Mouse (Mus musculus): ENCODE data around the gene Fgf4.

GRCm38 (mm10) chr7:144867602-144868001, 20.4 kb downstream of the Fgf4 start:
- TF ChIP-seq EP300 (IDR thresholded peaks at IDR 0.05; ENCODE audit: low read depth) = no peak
- no peak for TF ChIP-seq CTCF (IDR thresholded peaks at IDR 0.05; ENCODE audit: low read depth)
